Mouse (Mus musculus) frontal cortex, postnatal 36 days (tissue): ENCODE data around the gene Nr0b2.
A peak's percentile ranks its signal among the peaks of the same experiment; 100 is the strongest.

Experiments
- DNase-seq, 2 experiments: peaks; one replicate each; pipeline ENCODE4 v3.0.0; 2022; ENCODE audit warnings: low spot score in 2 of 2

The Nr0b2 gene

DNA sequence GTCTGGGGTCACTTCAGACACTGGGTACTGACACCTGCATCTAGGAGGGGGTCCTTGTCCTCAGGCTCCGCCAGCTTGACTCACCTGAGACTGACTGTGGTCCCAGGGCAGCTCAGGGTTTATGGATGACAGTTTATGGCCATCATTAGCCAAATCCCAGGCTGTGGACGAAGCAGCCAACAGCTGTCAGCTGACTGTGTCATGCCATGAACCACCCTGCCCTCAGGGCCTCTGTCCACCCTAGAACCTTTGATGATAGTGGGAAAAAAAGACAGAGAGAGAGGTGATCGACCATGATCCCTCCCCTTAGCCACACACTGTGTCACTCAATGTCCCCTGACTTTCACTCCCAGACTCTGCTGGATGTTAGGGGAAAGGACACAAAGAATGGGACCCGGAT is 8.4 kb downstream of the Nr0b2 start:
- DNase-seq: no peak

- DNase-seq: no peak
Observed at GRCm38 (mm10) chr4:133563123-133563571, 10.0 kb downstream of the Nr0b2 start.

GRCm38 (mm10) chr4:133567251-133567650 is 14.1 kb downstream of the Nr0b2 start:
- no peak for DNase-seq

DNA sequence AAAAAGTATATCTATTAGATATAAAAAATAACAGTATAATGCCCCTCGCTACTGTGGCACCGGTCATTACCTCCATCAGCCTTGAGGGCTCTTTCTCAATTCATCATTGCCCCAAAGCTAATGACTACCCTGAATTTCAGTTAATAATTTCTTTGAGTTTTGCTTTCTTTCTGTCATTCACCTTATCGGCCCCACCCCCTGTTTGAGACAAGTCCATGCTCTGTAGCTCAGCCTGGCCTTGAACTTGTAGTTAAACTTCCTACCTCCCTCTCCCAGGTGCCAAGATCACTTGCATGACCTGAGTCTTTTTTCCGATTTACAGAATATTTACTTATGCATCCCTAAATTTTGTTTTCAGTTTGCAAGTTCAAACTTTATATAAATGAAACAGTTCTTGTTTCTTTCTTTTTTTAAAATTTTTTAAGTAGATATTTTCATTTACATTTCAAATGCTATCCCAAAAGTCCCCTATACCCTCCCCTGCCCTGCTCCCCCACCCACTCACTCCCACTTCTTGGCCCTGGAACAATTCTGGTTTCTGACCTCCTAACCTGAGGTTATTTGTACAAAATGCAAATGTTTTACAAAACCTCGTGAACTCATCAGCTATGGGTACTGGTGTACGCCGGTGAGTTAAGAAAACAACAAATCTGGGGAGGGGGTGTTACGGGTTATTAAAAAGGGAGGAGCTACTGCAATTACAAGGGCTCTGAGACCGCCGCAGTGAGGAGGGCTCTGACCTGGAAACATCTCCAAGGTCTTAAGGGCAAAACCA is 16.3 kb downstream of the Nr0b2 start:
- DNase-seq: no peak

- no peak for DNase-seq
Observed at GRCm38 (mm10) chr4:133570066-133570466, 16.9 kb downstream of the Nr0b2 start.

- peak; percentile 89 to 93 for DNase-seq
Observed at GRCm38 (mm10) chr4:133574070-133574842, 21.1 kb downstream of the Nr0b2 start, which contains the start of gene Gpatch3. Gene Gpatch3 (plus strand): TSS chr4:133574745.

DNA sequence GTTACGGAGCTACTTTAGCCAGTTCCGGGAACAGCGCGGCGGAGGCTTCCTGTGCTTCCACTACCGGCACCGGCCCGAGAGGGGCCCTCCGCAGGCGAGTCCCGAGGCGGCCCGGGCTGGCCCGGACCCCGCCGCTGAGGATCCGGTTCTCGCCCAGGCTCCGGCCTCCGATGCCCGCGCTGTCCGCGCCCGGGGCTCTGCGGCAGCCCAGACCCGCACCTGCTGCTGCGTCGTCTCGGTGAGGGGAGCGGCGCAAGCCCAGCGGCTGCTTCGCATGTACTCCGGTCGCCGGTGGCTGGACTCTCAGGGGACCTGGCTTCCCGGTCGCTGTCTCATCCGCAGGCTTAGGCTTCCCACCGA is 21.6 kb downstream of the Nr0b2 start:
- DNase-seq: no peak

DNA sequence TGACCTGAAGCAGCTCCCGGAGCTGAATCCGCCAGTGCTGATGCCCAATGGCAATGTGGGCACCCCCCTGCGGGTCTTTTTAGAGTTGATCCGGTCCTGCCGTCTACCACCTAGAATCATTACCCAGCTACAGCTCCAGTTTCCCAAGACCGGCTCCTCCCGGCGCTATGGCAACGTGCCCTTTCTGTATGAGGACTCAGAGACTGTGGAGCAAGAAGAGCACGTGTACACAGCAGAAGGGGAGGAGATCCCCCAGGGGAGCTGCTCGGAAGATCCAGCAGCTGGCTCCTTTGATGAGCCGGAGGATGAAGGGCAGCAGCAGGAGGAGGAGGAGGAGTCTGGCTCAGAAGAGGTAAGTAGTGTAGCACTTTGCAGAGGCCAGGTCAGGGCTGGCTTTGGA is 24.8 kb downstream of the Nr0b2 start:
- no peak for DNase-seq

GRCm38 (mm10) chr4:133583690-133584058 is 30.5 kb downstream of the Nr0b2 start:
- DNase-seq: no peak

- DNase-seq: peak; percentile 85 to 88
Observed at GRCm38 (mm10) chr4:133584059-133584951, 31.1 kb downstream of the Nr0b2 start, which contains the start of gene Gpn2. Gene Gpn2 (plus strand): TSS chr4:133584362.

GRCm38 (mm10) chr4:133592570-133592969 is 39.4 kb downstream of the Nr0b2 start:
- peak; percentile 60 to 63 for DNase-seq

DNA sequence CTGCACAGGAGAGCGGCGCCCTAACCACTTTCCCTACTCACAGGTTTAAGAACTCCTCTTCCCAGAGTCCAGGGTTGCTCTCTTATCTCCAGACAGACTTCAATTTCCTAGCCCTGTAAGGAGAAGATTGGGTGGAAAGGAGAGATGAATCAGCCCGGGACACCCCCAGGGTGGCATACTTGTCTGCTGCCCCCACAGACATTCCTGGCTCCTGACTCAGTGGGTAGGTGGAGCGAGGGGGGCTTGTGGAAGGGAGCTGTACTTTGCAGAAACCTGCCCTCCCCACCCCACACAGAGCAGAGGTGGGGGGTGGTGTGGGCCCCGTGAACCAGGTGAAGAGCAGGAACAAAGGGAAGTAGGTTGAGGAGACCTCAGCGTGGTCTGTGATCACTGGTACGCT is 42.4 kb downstream of the Nr0b2 start:
- DNase-seq: peak in 1 of 2 experiments; percentile 28

GRCm38 (mm10) chr4:133596084-133596483 is 42.9 kb downstream of the Nr0b2 start:
- no peak for DNase-seq

- DNase-seq: no peak
Observed at GRCm38 (mm10) chr4:133598616-133599015, 45.4 kb downstream of the Nr0b2 start.

DNA sequence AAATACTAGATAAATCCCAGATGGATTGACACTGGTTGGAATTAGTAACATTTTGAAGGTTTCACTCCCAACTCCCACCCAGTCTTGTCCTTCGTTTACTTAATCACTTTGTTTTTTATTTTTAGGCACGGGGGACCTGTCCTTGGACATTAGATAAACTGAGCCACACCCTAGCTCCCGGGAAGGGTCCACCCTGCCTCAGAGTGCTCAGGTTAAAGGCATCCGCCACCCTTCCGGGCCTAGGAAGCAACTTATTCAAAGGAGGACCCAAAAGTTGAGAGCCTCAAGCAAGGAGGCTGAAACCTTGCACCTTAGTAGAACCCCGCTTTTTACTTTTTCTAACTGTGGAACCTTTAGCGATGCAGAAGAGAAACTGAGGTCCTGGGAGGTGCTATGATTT is 45.9 kb downstream of the Nr0b2 start:
- DNase-seq: no peak

- DNase-seq: peak; percentile 75
Observed at GRCm38 (mm10) chr4:133599571-133600073, 46.4 kb downstream of the Nr0b2 start.

- no peak for DNase-seq
Observed at GRCm38 (mm10) chr4:133600306-133600705, 47.1 kb downstream of the Nr0b2 start.

DNA sequence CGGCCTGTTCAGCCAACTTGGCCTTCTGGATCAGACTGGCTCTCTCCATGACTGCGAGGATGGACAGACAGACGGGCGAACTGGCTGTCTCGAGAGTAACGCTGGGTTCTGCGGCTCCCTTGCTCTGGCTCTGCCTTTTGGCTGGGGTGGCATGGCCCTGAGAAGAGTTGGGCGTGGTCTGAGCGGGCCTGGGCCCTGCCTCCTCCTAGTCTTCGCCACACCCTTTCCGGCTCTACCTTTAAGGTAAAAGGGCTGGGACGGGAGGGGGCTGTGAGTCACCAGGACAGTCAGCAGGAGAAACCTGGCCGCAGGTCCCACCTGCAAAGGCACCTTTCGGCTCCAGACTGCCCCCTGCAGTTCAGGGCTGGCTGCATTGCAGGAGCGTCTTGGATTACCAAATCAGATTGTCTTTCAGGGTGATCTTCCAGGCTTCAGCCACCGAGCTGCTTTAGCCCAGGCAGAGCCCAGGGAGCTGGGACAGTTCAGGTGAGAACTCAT is 48.6 kb downstream of the Nr0b2 start, which contains the start of gene Sfn:
Gene Sfn, minus strand, starts transcription at position 448 of the 498 bp plus-strand sequence.
- DNase-seq: no peak

- no peak for DNase-seq
Observed at GRCm38 (mm10) chr4:133603056-133603455, 49.9 kb downstream of the Nr0b2 start.

DNA sequence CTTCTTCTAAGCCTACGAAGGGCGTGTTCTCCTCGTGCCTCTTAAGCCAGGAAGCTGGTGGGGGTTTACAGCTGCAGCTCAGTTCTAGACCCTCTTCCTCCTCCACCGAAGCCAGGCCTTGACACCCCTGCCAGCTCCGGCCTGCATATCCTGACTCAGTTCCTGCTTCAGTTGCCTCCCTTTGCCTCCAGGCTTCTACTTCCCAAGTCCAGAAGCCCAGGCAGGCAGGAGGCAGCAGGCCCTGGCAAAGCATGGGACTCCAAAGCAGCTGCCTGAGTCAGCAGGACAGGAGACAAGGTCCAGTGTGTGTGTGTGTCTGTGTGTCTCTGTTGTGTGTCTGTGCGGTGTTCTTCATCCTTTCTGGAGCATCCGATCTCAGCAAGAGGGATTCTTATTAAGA is 51.0 kb downstream of the Nr0b2 start:
- DNase-seq: no peak

DNA sequence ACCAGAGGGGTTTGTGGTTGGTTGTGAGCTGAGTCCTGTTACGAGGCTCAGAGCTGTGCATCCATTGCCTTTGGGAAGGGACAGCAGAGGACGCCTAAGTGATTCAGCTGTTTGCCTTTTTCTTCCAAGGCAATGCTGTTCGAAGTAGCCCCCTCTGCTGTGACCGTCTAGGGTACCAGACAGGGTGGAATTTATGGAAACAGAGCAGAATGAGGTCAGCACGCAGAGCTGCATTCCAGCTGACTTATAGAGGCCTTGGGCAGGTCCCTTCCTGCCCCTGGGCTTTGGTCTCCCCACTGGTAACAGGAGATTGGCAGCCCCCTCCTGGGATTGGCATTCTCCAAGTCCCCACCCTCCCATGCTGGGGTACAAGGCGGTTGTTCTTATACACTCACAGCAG is 51.7 kb downstream of the Nr0b2 start:
- DNase-seq: no peak
